Mouse (Mus musculus): Measurements from ENCODE around the gene Jam2. TPM values are rescaled to one million over a fixed set of nuclear protein-coding genes. Genes with fewer than 3 reads are reported as not detected.

Jam2 gene
- total RNA-seq, 2 experiments from 2014 or later: 25.7 to 27.3 TPM

DNA sequence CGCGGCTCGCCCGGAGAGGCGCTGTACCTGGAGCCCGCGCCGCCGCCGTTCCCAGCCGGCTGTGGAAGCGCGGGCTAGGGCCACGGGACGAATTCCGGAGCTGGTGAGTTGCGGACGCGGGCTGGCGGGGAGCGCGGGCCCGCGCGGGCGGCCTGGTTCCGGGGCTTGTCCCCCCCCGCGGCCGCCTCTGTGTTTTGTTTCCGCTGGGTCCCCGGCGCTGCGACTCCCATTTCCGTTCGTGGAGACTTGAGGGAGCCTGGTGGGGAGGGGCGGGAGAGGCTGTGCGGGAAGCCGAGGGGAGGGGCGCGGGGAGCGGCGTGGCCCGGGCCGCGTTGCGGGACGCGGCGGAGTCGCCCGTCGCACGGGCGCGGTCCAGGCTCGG, 61.5 kb downstream of the Jam2 start, which contains the start of gene Atp5j:
Gene Atp5j (minus strand): TSS at position 185 of the 382 bp plus-strand sequence.
- peak; percentile 77 to 87 for DNase-seq (ENCODE audit: low spot score in 2 of 2)

DNA sequence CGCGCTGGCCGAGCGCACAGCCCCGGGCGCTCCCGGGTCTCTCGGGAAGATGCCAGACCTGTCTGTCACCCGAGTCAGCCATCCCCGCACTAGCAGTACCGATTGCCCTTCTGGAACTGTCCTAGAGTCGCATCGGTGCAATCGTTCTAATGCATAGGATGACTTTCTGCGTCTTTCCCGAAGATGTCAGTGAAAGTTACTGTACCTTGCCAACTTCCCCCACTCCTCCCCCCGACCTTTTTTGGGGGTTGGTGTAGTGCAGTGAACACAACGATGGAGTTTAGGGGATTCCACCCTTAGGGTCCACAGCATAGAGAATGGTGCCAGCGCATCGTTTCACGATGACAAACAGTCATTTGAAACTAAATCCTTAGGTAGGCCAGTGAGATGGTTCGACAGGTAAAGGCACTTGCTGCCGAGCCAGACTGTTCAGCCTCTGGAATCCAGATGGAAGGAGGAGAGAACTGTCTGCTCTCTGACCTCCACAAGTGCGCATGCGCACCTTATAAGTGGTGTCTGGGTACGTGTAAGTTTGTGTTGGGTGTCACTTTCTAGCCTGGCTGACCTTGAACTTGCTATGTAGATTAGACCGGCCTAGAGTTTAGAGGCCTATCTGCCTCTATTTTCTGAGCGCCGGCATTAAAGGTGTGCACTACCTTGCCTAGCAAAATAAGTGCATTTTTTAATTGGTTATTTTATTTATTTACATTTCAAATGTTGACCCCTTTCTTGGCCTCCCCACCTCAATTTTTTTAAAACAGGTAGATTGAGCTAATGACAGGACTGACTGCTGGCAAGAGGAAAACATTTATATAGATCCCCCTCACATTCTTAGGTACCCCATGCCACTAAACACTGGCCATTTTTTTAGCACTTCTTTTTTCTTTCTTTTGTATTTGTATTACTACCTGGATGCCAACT, 62.2 kb downstream of the Jam2 start:
- peak in 1 of 2 experiments; percentile 36 for DNase-seq (ENCODE audit: low spot score in 2 of 2)

DNA sequence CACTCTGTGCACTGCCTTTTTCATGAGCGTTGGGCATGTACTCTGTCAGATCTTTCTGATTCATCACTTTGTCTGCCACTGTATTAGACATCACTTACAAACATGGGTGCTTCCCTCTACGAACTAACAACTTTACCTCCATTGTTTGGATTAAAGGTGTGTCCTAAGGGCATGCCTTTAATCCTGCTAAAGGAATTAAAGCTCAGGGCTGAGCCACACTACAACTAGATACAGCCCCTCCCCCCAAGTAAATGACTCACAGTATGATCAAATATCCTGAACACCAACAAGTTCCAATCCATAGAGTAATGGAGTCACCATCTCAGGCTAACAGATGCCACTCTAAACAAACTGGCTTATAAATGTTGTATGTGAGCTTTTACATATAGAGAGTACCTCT, 64.7 kb downstream of the Jam2 start:
- no peak for DNase-seq (ENCODE audit: low spot score in 2 of 2)

DNA sequence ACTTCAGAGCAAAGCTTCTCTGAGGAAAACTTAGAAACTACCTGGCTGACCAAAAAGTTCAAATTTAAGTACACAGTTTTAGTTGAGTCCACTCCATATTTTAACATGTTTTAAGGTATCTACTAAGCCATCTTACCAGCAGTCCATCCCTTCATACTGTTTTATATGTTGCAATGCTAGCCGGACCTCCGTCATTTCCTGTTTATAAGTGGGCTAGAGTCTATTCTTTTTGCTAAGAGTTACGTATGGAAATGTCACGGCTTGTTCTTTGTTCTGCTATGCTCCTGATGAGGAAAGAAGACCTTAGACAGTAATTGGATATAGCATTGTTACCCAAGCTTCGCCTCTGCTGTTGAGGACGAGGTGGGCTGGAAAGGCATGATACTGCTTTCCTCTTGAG, 79.6 kb downstream of the Jam2 start:
- DNase-seq (ENCODE audit: low spot score in 2 of 2): no peak

DNA sequence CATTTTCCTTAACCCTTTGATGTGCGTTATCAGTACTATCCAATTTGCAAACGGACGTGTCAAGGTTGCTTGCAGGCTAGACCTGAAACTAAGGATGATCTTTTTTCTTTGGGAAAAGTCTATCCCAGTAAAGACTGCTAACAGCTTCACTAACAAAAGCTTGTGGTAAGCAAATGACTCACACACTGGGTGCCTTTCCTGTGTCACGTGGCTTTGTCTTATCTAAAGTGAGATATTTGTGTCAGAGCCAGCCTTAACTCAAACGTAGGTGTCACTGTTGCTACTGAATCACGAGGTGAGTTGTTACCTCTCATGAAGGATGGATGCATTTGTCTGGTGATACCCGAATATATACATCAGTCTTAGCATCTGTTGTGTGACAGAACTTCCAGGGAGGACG, 90.7 kb downstream of the Jam2 start:
- no peak for DNase-seq (ENCODE audit: low spot score in 2 of 2)

DNA sequence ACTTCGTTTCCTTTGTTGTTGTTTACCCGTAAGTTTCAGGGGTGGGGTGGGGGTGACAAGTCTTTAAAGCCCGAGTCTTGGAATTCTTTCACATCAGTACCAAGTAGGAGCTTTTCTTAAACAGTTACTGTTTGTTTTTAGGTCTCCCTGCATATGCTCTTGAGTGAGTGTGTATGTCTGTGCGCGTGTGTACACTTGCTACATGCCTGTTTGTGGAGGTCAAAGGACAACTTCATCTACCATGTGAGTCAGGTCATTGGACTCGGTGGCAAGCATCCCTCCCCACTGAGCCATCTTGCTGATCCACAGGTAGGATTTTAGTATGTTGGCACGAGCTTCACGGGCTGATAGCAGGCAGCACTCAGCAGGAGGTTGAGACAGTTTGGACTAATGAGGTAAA, 99.9 kb downstream of the Jam2 start:
- DNase-seq (ENCODE audit: low spot score in 2 of 2): no peak

DNA sequence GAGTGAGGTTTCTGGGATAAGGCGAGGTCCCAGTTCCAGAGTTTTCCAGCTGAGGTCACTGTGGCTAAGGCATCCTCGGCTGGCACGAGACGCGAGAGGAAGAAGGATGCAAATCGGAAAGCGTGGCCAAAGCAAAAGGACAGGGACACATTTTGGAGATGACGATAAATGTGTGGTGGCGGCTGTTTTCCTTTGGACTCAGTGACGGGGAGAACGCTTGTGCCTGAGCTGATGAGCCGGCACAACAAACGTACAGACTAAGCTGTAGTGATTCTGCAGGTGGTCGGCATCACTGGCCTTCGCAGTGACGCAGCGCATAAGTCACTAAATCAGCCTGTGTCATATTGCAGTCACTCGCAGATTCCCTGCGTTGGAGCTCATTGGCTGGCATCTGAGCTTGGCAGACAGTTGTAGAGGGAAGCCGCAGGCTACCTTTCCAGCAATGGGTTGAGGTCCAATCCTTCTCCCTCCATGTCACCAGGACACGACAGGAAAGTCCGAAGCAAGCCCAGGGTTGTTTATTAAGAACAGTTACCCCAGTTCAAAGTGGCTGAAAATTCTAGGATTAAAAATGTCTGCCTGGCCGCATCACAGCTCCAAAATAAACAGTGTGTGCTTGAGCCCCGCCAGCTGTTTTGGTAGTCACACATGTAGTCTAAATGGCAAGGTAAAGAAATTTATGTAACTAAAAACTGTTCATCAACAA, 101.2 kb downstream of the Jam2 start:
- peak; percentile 14 to 28 for DNase-seq (ENCODE audit: low spot score in 2 of 2)

Other genes starting within 250 kb of the Jam2 start
- gene Mrpl39, start 38.4 kb upstream of the Jam2 start, total RNA-seq (2021): 10 to 100 TPM; 21.3 to 22.8 TPM
- 10 to 100 TPM; 23.7 to 25.6 TPM for gene Gabpa, start 60.8 kb downstream of the Jam2 start, total RNA-seq (2021)
- 100 to 1,000 TPM; 348 to 362 TPM for gene Atp5j, start 61.5 kb downstream of the Jam2 start, total RNA-seq (2021)

Data from layer of hippocampus, postnatal 14 days (tissue).